Mouse (Mus musculus) embryonic facial prominence, embryonic 13.5 days (tissue): Measurements from ENCODE around the gene Mrpl11. TPM values are rescaled to one million over a fixed set of nuclear protein-coding genes. Genes with fewer than 3 reads are reported as not detected.

ENCODE experiments used
- ATAC-seq: fragments of 200-750 bp; cut with Nextera tagmentation; 2 replicates; pipeline ENCODE4 v1.8.0; 2017; ENCODE audit warnings: low read depth; ENCODE audit not compliant: insufficient number of reproducible peaks, insufficient read depth, low FRiP score, low TSS enrichment
- H3K27ac ChIP-seq: fragments of 300-500 bp; sonication (generic); 2 replicates; pipeline ENCODE4 v1.5.1; 2015; ENCODE audit warnings: moderate library complexity, mild to moderate bottlenecking, inconsistent platforms
- H3K27me3 ChIP-seq: fragments of 300-500 bp; sonication (generic); 2 replicates; pipeline ENCODE4 v1.6.1; 2015; ENCODE audit warnings: mild to moderate bottlenecking, inconsistent platforms
- H3K36me3 ChIP-seq: fragments of 300-500 bp; sonication (generic); 2 replicates; pipeline ENCODE4 v1.6.1; 2015; ENCODE audit warnings: mild to moderate bottlenecking, inconsistent platforms
- H3K4me1 ChIP-seq: fragments of 300-500 bp; sonication (generic); 2 replicates; pipeline ENCODE4 v1.6.1; 2015; ENCODE audit warnings: inconsistent platforms
- H3K4me2 ChIP-seq: fragments of 300-500 bp; sonication (generic); 2 replicates; pipeline ENCODE4 v1.6.1; 2015; ENCODE audit warnings: moderate library complexity, mild to moderate bottlenecking, inconsistent platforms
- H3K4me3 ChIP-seq: fragments of 300-500 bp; sonication (generic); 2 replicates; pipeline ENCODE4 v1.5.1; 2015; ENCODE audit warnings: mild to moderate bottlenecking, inconsistent platforms
- H3K9ac ChIP-seq: fragments of 300-500 bp; sonication (generic); 2 replicates; pipeline ENCODE4 v1.6.1; 2015; ENCODE audit warnings: mild to moderate bottlenecking, inconsistent platforms
- H3K9me3 ChIP-seq: fragments of 300-500 bp; sonication (generic); 2 replicates; pipeline ENCODE4 v1.6.1; 2016; ENCODE audit warnings: inconsistent platforms
- WGBS: fragments of 180-500 bp; shearing (Covaris S2); methylation state at CpG from one replicate; pipeline ENCODE4 v1.1.7; 2015; ENCODE audit warnings: mixed read lengths; 5-methylcytosine and 5-hydroxymethylcytosine counted together
- polyA plus RNA-seq: library from polyadenylated mRNA; unstranded; fragments of >200 nt; fragmentation: Nextera tagmentation; extraction: Ambion mirVana; gene quantifications from 2 replicates; pipeline ENCODE4 v1.2.1, GENCODE M21; 2015

Gene Mrpl11
- 117 and 118 TPM in 2 replicates for polyA plus RNA-seq

DNA sequence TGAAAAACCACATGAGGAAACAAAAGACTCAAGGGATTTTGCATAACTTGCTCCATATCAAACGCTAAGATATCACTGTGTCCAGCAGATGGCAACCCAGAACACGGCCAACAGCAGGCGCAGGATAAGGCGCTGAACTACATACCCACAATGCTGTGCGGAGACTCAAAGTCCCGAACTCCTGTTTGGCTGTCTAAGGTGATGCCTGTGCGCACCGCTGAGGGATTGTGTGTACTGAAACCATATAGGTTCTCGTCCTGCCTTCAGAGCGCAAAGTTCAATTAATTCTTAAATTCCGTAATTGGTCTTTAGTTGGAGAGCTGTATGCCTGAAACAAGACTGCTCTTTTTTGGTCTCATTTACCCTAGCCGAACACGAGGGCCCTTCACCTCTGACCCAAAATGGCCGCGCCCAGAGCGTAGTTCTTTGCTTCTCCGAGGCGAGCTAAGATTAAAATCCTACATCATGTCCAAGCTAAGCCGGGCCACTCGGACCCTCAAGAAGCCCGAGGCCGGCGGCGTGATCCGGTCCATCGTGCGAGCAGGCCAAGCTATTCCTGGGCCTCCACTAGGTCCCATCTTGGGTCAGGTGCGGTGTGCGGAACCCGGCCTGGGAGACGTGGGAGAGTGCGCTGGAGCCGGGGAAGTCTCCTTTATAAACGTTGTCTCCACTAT, at the start of gene Mrpl11:
TSS of gene Mrpl11 (plus strand) at position 220 of the 674 bp plus-strand sequence.
- Histone ChIP-seq H3K27ac (peak within 1 kb of the TSS; percentile 76; the same call in 1 of the 2 replicates), H3K27me3 (no peaks in the 10 kb centered on the region), H3K9ac (peak within 1 kb of the TSS; percentile 87), H3K4me1 (peaks cover 6% of the 10 kb centered on the region), H3K36me3 (peaks cover 30% of the 10 kb centered on the region), H3K4me2 (peak within 1 kb of the TSS; percentile 74), H3K4me3 (peak within 1 kb of the TSS; percentile 94), H3K9me3 (no peaks in the 10 kb centered on the region)
- peak; percentile 89 for ATAC-seq
- WGBS, result under 1% methylated on average over 34 of the region's 34 CpGs

- no peak overlapping the region for H3K9ac ChIP-seq
Observed at GRCm38 (mm10) chr19:4915924-4916603, 45.9 kb upstream of the Mrpl11 start.

GRCm38 (mm10) chr19:4916827-4917226, 45.1 kb upstream of the Mrpl11 start:
- H3K4me3 ChIP-seq, result no peak overlapping the region
- no peaks in the 10 kb centered on the region for H3K4me1 ChIP-seq
- no peak for ATAC-seq
- no peak overlapping the region for H3K27ac ChIP-seq
- peaks cover 97% of the 10 kb centered on the region for H3K36me3 ChIP-seq
- no peak overlapping the region for H3K9ac ChIP-seq
- H3K4me2 ChIP-seq, result no peak overlapping the region
- H3K27me3 ChIP-seq, result no peaks in the 10 kb centered on the region
- 80% methylated on average over 10 of the region's 10 CpGs for WGBS
- no peaks in the 10 kb centered on the region for H3K9me3 ChIP-seq

More at GRCm38 (mm10) chr19:4915924-4916603, 45.9 kb upstream of the Mrpl11 start:
- Histone ChIP-seq H3K27ac (no peak overlapping the region), H3K4me2 (no peak overlapping the region), H3K9me3 (no peaks in the 10 kb centered on the region), H3K4me3 (no peak overlapping the region), H3K36me3 (peaks cover 97% of the 10 kb centered on the region), H3K27me3 (no peaks in the 10 kb centered on the region), H3K4me1 (no peaks in the 10 kb centered on the region)
- no peak for ATAC-seq
- WGBS, result 92% methylated on average over 15 of the region's 15 CpGs

DNA sequence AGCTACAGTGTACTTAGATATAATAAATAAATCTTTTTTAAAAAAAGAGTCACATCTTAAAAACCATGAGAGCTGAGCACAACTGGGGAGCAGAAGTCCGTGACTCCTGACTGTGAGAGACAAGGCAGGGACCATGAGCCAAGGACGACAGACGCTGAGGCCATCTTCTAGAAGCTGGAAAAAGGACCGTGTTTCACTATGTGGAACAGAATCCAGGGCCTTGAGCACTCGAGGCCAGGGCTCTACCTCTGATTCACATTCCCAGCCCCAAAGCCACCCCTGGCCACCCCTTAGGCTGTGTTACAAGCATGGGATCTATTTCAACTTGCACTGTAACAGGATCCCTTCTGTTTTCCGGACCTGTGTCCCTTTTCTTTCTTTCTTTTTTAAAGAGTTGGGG, 42.3 kb upstream of the Mrpl11 start:
- Histone ChIP-seq H3K9ac (no peak overlapping the region), H3K27ac (no peak overlapping the region), H3K4me3 (no peak overlapping the region), H3K9me3 (no peaks in the 10 kb centered on the region), H3K27me3 (no peaks in the 10 kb centered on the region), H3K4me1 (no peaks in the 10 kb centered on the region), H3K4me2 (no peak overlapping the region), H3K36me3 (peaks cover 99% of the 10 kb centered on the region)
- WGBS, result 83% methylated on average over 6 of the region's 6 CpGs
- ATAC-seq, result no peak

- peaks cover 26% of the 10 kb centered on the region for H3K4me1 ChIP-seq
- no peak overlapping the region for H3K27ac ChIP-seq
- peaks cover 62% of the 10 kb centered on the region for H3K36me3 ChIP-seq
- H3K27me3 ChIP-seq, result no peaks in the 10 kb centered on the region
- no peak overlapping the region for H3K4me3 ChIP-seq
- 92% methylated on average over 11 of the region's 11 CpGs for WGBS
- H3K9ac ChIP-seq, result no peak overlapping the region
- H3K4me2 ChIP-seq, result no peak overlapping the region
- ATAC-seq, result no peak
- H3K9me3 ChIP-seq, result no peaks in the 10 kb centered on the region
Observed at GRCm38 (mm10) chr19:4925121-4925860, 36.7 kb upstream of the Mrpl11 start.

DNA sequence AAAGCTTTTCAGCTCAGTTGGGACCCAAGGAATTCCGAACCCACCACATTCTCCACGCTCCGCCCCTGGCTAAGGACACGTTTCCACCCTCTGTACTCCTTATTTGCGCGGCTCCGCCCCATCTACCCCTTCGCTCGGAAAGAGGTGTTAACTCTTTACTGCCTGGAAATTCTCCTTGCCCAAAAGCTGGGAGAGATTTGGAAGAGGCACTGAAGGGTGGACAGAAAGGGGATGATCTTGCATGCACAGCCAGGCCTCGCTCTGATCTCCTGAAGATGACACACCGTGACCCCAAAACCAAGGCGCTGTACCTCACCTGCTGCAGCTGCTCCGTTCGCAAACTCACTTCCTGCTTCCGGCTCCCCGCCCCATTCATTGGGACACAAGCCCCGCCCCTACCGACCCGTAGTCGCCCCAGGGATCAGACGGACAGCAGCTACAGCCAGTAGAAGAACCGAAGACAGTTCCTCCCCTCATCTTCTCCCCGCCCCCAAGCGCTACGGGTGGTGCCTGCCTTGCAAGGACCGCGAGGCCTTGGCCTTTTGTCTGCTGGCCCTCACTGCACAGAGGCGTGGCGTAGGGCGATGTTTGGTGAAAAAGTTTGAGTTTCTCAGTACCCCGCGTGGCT, 33.9 kb upstream of the Mrpl11 start, which contains the start of gene Dpp3:
TSS of gene Dpp3 (minus strand) at position 384 of the 628 bp plus-strand sequence.
- Histone ChIP-seq H3K27me3 (no peaks in the 10 kb centered on the region), H3K27ac (peak within 1 kb of the TSS; percentile 86), H3K9ac (peak within 1 kb of the TSS; percentile 76), H3K9me3 (no peaks in the 10 kb centered on the region), H3K4me2 (peak within 1 kb of the TSS; percentile 65), H3K4me3 (peak within 1 kb of the TSS; percentile 63), H3K4me1 (peaks cover 26% of the 10 kb centered on the region), H3K36me3 (peaks cover 44% of the 10 kb centered on the region)
- ATAC-seq, result peak; percentile 95
- under 1% methylated on average over 32 of the region's 32 CpGs for WGBS

- peak overlapping the region; percentile 63 for H3K4me3 ChIP-seq
- H3K4me1 ChIP-seq, result peaks cover 26% of the 10 kb centered on the region
- no peaks in the 10 kb centered on the region for H3K27me3 ChIP-seq
- ATAC-seq, result 0 out of 2 replicates have a peak, but pooled peaks have one; percentile 5
- peak overlapping the region; percentile 65 for H3K4me2 ChIP-seq
- H3K9me3 ChIP-seq, result no peaks in the 10 kb centered on the region
- peaks cover 40% of the 10 kb centered on the region for H3K36me3 ChIP-seq
- H3K9ac ChIP-seq, result peak overlapping the region; percentile 76
- 62% methylated on average over 5 of the region's 5 CpGs for WGBS
- peak overlapping the region; percentile 86 for H3K27ac ChIP-seq
Observed at GRCm38 (mm10) chr19:4928781-4929180, 33.2 kb upstream of the Mrpl11 start.

DNA sequence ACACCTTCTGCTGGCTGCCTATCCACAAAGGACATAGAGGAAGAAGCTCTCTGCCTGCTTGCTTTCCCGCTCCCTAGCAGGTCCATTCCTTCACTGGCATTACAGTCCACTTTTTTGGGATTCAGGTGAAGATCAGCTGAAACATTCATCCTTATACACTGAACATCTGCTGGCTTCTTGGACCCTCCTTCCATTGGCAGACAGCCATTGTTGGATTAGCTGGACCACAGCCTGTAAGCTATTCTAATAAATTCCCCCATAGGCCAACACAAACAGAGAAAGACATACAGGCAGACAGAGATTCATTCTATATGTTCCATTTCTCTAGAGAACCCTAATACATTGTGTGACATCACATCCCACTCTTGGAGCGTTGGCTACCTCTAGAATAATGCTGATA, 25.1 kb upstream of the Mrpl11 start:
- Histone ChIP-seq H3K9ac (no peak overlapping the region), H3K4me1 (peaks cover 22% of the 10 kb centered on the region), H3K4me2 (no peak overlapping the region), H3K4me3 (no peak overlapping the region), H3K27ac (no peak overlapping the region), H3K9me3 (no peaks in the 10 kb centered on the region), H3K36me3 (peaks cover 17% of the 10 kb centered on the region), H3K27me3 (no peaks in the 10 kb centered on the region)
- ATAC-seq, result no peak
- 85% methylated on average over 2 of the region's 2 CpGs for WGBS

- H3K27ac ChIP-seq, result no peak overlapping the region
- peaks cover 10% of the 10 kb centered on the region for H3K36me3 ChIP-seq
- peaks cover 28% of the 10 kb centered on the region for H3K4me1 ChIP-seq
- H3K4me3 ChIP-seq, result no peak overlapping the region
- WGBS, result 75% methylated on average over 17 of the region's 17 CpGs
- H3K4me2 ChIP-seq, result no peak overlapping the region
- H3K27me3 ChIP-seq, result no peaks in the 10 kb centered on the region
- H3K9me3 ChIP-seq, result no peaks in the 10 kb centered on the region
- no peak overlapping the region for H3K9ac ChIP-seq
- ATAC-seq, result 0 out of 2 replicates have a peak, but pooled peaks have one; percentile 32
Observed at GRCm38 (mm10) chr19:4937444-4938310, 24.3 kb upstream of the Mrpl11 start.

GRCm38 (mm10) chr19:4942551-4943252, 19.2 kb upstream of the Mrpl11 start, which contains the start of gene Peli3:
TSS of gene Peli3 (minus strand) at chr19:4943127.
- Histone ChIP-seq H3K4me1 (peaks cover 32% of the 10 kb centered on the region), H3K4me3 (peak within 1 kb of the TSS; percentile 75), H3K27ac (peak within 1 kb of the TSS; percentile 55), H3K9ac (peak within 1 kb of the TSS; percentile 81), H3K4me2 (peak within 1 kb of the TSS; percentile 82), H3K27me3 (no peaks in the 10 kb centered on the region), H3K9me3 (no peaks in the 10 kb centered on the region), H3K36me3 (no peaks in the 10 kb centered on the region)
- under 1% methylated on average over 50 of the region's 55 CpGs for WGBS
- ATAC-seq, result peak; percentile 90
